Mouse (Mus musculus) ES-Bruce4 (cell line): ENCODE data around the gene Bckdha. TPM values are rescaled to one million over a fixed set of nuclear protein-coding genes. Genes with fewer than 3 reads are reported as not detected.

ENCODE experiments used
- H3K27ac ChIP-seq: 2 replicates; pipeline ENCODE4 v1.5.1; 2012; ENCODE audit warnings: low read length, inconsistent platforms; ENCODE audit not compliant: insufficient read depth
- H3K27me3 ChIP-seq: 2 replicates; pipeline ENCODE4 v1.6.1; 2012; ENCODE audit warnings: mild to moderate bottlenecking, low read length, inconsistent platforms; ENCODE audit not compliant: control insufficient read depth, poor library complexity, insufficient read depth, severe bottlenecking
- H3K36me3 ChIP-seq: 2 replicates; pipeline ENCODE4 v1.6.1; 2012; ENCODE audit warnings: inconsistent platforms, mild to moderate bottlenecking, low read length, moderate library complexity; ENCODE audit not compliant: control insufficient read depth, poor library complexity, insufficient read depth, severe bottlenecking
- H3K4me1 ChIP-seq: one replicate; pipeline ENCODE4 v1.8.1; 2011; ENCODE audit warnings: low read length; ENCODE audit not compliant: control insufficient read depth, insufficient read depth
- H3K4me3 ChIP-seq: 2 replicates; pipeline ENCODE4 v1.5.1; 2011; ENCODE audit warnings: low read depth, mild to moderate bottlenecking, low read length
- H3K9ac ChIP-seq: 2 replicates; pipeline ENCODE4 v1.6.1; 2012; ENCODE audit warnings: low read depth, mild to moderate bottlenecking, inconsistent platforms; ENCODE audit not compliant: poor library complexity, severe bottlenecking
- H3K9me3 ChIP-seq: replicated peaks from 2 replicates; pipeline ENCODE4 v1.6.1; 2012; ENCODE audit warnings: mild to moderate bottlenecking, low read length, inconsistent platforms; ENCODE audit not compliant: control insufficient read depth, poor library complexity, insufficient read depth, severe bottlenecking
- CTCF ChIP-seq: IDR thresholded peaks from one replicate; pipeline ENCODE4 v1.8.1; 2011; ENCODE audit warnings: low read depth, low read length
- EP300 ChIP-seq: IDR thresholded peaks from 2 replicates; pipeline ENCODE4 v1.6.1; 2011; ENCODE audit warnings: low read depth, low read length; ENCODE audit not compliant: insufficient read depth
- POLR2A ChIP-seq: IDR thresholded peaks from one replicate; pipeline ENCODE4 v1.8.1; 2011; ENCODE audit warnings: low read length; ENCODE audit not compliant: insufficient read depth
- polyA plus RNA-seq: library from polyadenylated mRNA; stranded (reverse); fragments of >200 nt; gene quantifications from 2 replicates; pipeline ENCODE4 v1.2.4, GENCODE M21; 2011; ENCODE audit warnings: low read depth; ENCODE audit not compliant: missing spikeins, insufficient read depth, insufficient read length

Bckdha gene
- polyA plus RNA-seq, 1 experiment = 26.1 TPM

DNA sequence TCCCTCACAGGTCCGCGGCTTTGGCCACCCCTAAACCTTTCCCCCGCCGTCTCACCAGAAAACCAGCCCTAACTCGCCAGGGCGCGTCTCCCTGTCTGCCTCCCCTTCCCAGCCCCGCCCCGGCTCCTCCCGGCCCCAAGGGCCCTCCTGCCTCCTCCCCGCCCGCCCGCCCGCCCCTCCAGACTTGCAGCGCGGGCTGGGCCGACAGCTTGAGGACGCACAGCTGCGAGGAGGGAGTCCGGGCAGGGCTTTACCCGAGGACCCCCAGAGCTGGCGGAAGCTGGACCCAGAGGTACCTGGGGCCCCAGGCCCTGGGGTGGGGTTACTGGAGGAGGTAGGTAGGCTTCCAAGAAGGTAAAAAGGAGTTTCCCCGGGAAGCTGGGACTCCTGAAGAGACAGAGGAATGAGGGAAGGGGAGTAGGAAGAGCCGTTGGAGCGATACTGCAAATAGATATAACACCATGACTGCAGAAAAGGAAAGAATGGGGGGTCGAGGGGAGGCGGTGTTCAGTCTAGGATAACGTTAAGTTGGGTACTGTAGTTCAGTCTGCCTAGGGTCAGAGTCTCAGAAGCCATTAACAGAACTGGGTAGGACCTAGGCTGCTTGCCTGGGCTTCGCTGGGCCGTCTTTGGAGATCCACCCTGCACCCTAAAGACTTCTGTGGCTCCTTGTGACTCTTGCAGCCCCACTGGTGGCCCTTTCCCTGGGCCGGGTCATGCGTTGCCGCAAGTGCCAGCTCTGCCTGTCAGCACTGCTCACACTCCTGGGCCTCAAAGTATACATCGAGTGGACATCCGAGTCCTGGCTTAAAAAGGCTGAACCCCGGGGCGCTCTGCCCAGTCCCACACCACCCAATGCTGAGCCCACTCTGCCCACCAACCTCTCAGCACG is 31.1 kb downstream of the Bckdha start:
- Histone ChIP-seq H3K27ac (no peak overlapping the region), H3K9me3 (no peaks in the 10 kb centered on the region), H3K36me3 (no peaks in the 10 kb centered on the region; the same call in 1 of the 2 replicates), H3K4me1 (no peaks in the 10 kb centered on the region), H3K9ac (peak overlapping the region; percentile 39), H3K27me3 (no peaks in the 10 kb centered on the region), H3K4me3 (peak overlapping the region; percentile 24)
- no peak for TF ChIP-seq POLR2A
- TF ChIP-seq CTCF = no peak
- TF ChIP-seq EP300 = 0 out of 2 replicates have a peak, but pooled peaks have one; percentile 18

DNA sequence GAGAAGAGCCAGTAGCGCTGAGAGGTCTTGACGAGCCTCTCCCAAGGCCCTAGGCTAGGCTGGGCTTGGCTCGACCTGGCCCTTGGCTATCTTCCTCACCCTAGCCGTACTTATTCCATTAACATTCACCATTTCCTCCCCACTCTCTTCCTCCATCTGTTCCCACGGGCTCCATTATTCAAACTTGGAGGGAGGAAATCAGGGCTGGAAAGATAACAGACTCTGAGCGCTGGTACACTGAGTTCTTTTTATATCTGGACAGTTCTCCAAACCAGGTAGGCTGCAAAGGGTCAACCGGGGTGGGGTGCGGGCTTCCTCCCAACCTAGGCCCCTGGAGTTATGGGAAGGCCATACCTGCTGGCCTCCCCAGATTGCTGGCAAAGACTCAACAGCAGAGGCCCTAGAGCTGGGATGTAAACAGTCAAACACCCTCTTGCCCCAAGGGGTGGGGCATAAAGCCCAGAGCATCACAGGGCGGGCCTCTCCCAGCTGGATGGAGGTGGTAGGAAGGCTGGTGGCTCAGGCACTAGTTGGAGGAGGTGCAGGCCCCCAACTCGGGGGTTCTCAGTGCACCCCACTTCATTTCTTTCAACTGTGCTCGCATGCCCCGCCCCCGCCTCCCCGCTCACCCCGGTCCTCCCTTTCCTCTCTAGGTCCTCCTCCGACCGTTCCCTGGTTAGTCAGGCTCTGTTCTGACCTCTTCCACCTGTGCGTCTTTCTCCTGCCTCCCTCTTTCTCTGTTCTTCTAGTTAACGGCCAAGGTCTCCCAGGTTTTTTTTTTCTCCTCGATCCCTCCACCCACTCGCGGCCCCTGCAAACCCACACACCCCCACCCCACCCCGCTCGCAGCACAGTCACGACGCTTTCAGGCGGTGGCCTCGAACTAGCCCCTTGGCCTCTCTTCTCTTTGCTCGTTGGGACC is 32.0 kb downstream of the Bckdha start, which contains the start of gene B3gnt8:
Gene B3gnt8 (plus strand): TSS at position 146 of the 922 bp plus-strand sequence.
- Histone ChIP-seq H3K27me3 (no peaks in the 10 kb centered on the region), H3K4me1 (no peaks in the 10 kb centered on the region), H3K27ac (no peak within 1 kb of the TSS), H3K9ac (peak within 1 kb of the TSS; percentile 39), H3K4me3 (peak within 1 kb of the TSS; percentile 24), H3K36me3 (peaks cover 5% of the 10 kb centered on the region; the same call in 1 of the 2 replicates), H3K9me3 (no peaks in the 10 kb centered on the region)
- TF ChIP-seq CTCF (no peak), EP300 (no peak), POLR2A (no peak)

- TF ChIP-seq POLR2A (no peak), CTCF (peak; percentile 64)
- Histone ChIP-seq H3K27me3 (no peaks in the 10 kb centered on the region), H3K9me3 (no peaks in the 10 kb centered on the region), H3K4me3 (no peak overlapping the region), H3K9ac (no peak overlapping the region), H3K36me3 (peaks cover 8% of the 10 kb centered on the region; the same call in 1 of the 2 replicates), H3K27ac (no peak overlapping the region), H3K4me1 (no peaks in the 10 kb centered on the region)
Observed at GRCm38 (mm10) chr7:25625594-25626250, 33.1 kb downstream of the Bckdha start.

- Histone ChIP-seq H3K9me3 (no peaks in the 10 kb centered on the region), H3K27me3 (no peaks in the 10 kb centered on the region), H3K27ac (no peak overlapping the region), H3K4me3 (no peak overlapping the region), H3K36me3 (peaks cover 8% of the 10 kb centered on the region; the same call in 1 of the 2 replicates), H3K9ac (no peak overlapping the region), H3K4me1 (no peaks in the 10 kb centered on the region)
- TF ChIP-seq EP300 (no peak), POLR2A (no peak), CTCF (no peak)
Observed at GRCm38 (mm10) chr7:25624851-25625250, 33.9 kb downstream of the Bckdha start.

- H3K27ac ChIP-seq = no peak overlapping the region
- no peaks in the 10 kb centered on the region for H3K27me3 ChIP-seq
- H3K9me3 ChIP-seq = no peaks in the 10 kb centered on the region
- H3K4me3 ChIP-seq = no peak overlapping the region
- no peak overlapping the region for H3K9ac ChIP-seq
- peaks cover 8% of the 10 kb centered on the region; the same call in 1 of the 2 replicates for H3K36me3 ChIP-seq
- TF ChIP-seq CTCF = no peak
- TF ChIP-seq EP300 = no peak
- TF ChIP-seq POLR2A = no peak
- no peaks in the 10 kb centered on the region for H3K4me1 ChIP-seq
Observed at GRCm38 (mm10) chr7:25623857-25624370, 34.9 kb downstream of the Bckdha start.
